Mouse (Mus musculus) small intestine, adult 2 months (tissue): Measurements from ENCODE around the gene Cdh13.

Source experiments
- CTCF ChIP-seq: fragments of 200-500 bp; IDR thresholded peaks from 2 replicates; pipeline ENCODE4 v1.5.1; 2012; ENCODE audit warnings: low read depth, mild to moderate bottlenecking, control low read depth, inconsistent platforms, low read length, moderate library complexity, mixed read lengths; ENCODE audit not compliant: insufficient replicate concordance, insufficient read length; ENCODE audit errors: extremely low read depth
- POLR2A ChIP-seq: fragments of 200-500 bp; IDR thresholded peaks from 2 replicates; pipeline ENCODE4 v1.6.1; 2012; ENCODE audit warnings: low read depth, mild to moderate bottlenecking, control low read depth, inconsistent platforms, low read length, moderate library complexity

DNA sequence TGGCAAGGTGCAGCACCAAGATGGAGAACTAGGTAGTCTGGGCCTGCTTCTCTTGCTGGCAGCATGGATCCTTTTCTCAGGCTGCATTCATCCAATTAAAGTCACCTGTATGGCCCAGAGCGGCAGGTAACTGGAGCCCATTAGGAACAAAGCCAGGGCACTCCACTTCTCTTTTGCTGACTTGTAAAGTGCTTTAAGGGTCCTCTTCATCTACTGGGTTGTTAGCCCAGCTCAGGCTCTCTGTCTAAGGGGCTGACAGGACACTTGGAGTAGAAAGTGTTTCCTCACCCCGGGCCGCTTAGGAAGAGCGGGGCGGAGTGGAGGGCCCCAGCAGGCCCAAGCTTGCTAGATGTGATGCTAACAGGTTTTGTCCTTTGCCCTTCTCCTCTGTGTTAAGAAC lies 12.9 kb downstream of the Cdh13 start:
- TF ChIP-seq POLR2A: no peak
- no peak for TF ChIP-seq CTCF
